Mouse (Mus musculus): ENCODE results near the gene Abca13. TPM values are rescaled to one million over a fixed set of nuclear protein-coding genes. Genes with fewer than 3 reads are reported as not detected.
"Not testable (repeated sequence)": the region's sequence is repeated elsewhere in the genome, so short reads cannot be mapped to it uniquely, and the experiment has no call there.

Gene Abca13
- polyA plus RNA-seq, 1 experiment from 2014 or later: 0.02 TPM

DNA sequence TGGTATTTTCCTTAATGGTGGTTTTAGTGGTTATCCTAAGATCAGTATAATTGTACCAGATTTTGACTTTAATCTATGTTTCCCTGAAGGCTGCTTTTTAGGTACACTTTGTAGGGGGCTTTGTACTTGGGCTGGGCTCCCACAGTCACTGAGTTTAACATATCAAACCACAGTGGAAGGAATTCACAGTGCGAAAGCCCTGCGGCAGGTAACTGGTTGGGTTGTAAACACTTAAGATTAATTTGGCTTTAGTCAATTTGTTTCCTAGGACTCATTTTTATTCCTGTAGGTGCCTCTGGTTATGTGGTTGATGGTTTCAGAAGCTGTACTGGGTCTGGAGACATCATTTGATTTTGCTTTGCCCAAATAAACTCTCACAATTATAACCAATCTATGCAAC is 24.4 kb upstream of the Abca13 start:
- no peak for ATAC-seq
- Histone ChIP-seq H3K36me3 (ENCODE audit: insufficient read depth, low read length) (no peaks in the 10 kb centered on the region), H3K27me3 (replicated peaks; ENCODE audit: insufficient read depth, low read length) (no peaks in the 10 kb centered on the region), H3K4me1 (ENCODE audit: insufficient read depth, low read depth, low read length) (no peaks in the 10 kb centered on the region), H3K9ac (replicated peaks; ENCODE audit: low read depth) (no peak overlapping the region), H3K4me2 (replicated peaks; ENCODE audit: low read depth, low read length) (no peak overlapping the region), H3K4me3 (ENCODE audit: low read depth, low read length) (no peak overlapping the region), H3K9me3 (ENCODE audit: low read length) (no peaks in the 10 kb centered on the region), H3K27ac (ENCODE audit: low read length) (no peak overlapping the region)
- DNase-seq (ENCODE audit: low spot score): no peak
- WGBS: 83% methylated on average over 2 of the region's 2 CpGs
- TF ChIP-seq EP300 (IDR thresholded peaks at IDR 0.05) (no peak), CTCF (IDR thresholded peaks at IDR 0.05) (no peak)

DNA sequence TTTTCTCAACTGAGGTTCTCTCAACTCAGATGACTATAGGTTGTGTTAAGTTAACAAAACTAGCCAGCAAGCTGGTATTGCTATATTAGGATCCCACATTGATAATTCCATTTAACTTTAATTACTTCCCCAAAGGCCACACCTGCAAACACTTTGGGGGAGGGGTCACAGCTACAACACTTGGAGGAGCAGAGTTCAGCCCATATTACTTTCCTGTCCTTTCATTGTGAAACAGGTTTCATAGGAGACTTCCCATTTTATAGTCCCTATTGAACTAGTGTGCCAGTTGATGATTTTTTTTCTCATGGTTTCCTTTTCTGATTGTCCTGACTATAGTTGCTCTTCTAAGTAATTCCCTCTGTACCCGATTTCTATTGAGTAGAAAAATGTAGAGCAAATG is 10.3 kb upstream of the Abca13 start:
- TF ChIP-seq EP300 (IDR thresholded peaks at IDR 0.05) (no peak), CTCF (IDR thresholded peaks at IDR 0.05) (no peak)
- Histone ChIP-seq H3K27me3 (replicated peaks; ENCODE audit: insufficient read depth, low read length) (no peaks in the 10 kb centered on the region), H3K9me3 (ENCODE audit: low read length) (no peaks in the 10 kb centered on the region), H3K36me3 (ENCODE audit: insufficient read depth, low read length) (no peaks in the 10 kb centered on the region), H3K27ac (ENCODE audit: low read length) (no peak overlapping the region), H3K4me1 (ENCODE audit: insufficient read depth, low read depth, low read length) (no peaks in the 10 kb centered on the region), H3K4me3 (ENCODE audit: low read depth, low read length) (no peak overlapping the region), H3K4me2 (replicated peaks; ENCODE audit: low read depth, low read length) (no peak overlapping the region), H3K9ac (replicated peaks; ENCODE audit: low read depth) (no peak overlapping the region)
- ATAC-seq: no peak
- DNase-seq (ENCODE audit: low spot score): no peak
- WGBS: 79% methylated on average over 1 of the region's 1 CpGs

DNA sequence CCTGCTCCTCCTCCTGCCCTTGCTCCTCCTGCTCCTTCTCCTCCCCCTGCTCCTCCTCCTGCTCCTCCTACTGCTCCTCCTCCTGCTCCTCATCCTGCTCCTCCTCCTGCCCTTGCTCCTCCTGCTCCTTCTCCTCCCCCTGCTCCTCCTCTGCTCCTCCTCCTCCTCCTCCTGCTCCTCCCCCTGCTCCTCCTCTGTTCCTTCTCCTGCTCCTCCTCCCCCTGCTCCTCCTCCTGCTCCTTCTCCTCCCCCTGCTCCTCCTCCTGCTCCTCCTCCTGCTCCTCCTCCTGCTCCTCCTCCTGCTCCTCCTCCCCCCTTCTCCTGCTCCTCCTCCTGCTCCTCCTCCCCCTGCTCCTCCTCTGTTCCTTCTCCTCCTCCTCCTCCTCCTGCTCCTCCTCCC is 2.3 kb upstream of the Abca13 start:
- not testable (repeated sequence) for H3K4me2 ChIP-seq (replicated peaks; ENCODE audit: low read depth, low read length); H3K27me3 ChIP-seq (replicated peaks; ENCODE audit: insufficient read depth, low read length); H3K9ac ChIP-seq (replicated peaks; ENCODE audit: low read depth); H3K4me1 ChIP-seq (ENCODE audit: insufficient read depth, low read depth, low read length); DNase-seq (ENCODE audit: low spot score); H3K4me3 ChIP-seq (ENCODE audit: low read depth, low read length); H3K36me3 ChIP-seq (ENCODE audit: insufficient read depth, low read length); ATAC-seq; H3K9me3 ChIP-seq (ENCODE audit: low read length); H3K27ac ChIP-seq (ENCODE audit: low read length)

DNA sequence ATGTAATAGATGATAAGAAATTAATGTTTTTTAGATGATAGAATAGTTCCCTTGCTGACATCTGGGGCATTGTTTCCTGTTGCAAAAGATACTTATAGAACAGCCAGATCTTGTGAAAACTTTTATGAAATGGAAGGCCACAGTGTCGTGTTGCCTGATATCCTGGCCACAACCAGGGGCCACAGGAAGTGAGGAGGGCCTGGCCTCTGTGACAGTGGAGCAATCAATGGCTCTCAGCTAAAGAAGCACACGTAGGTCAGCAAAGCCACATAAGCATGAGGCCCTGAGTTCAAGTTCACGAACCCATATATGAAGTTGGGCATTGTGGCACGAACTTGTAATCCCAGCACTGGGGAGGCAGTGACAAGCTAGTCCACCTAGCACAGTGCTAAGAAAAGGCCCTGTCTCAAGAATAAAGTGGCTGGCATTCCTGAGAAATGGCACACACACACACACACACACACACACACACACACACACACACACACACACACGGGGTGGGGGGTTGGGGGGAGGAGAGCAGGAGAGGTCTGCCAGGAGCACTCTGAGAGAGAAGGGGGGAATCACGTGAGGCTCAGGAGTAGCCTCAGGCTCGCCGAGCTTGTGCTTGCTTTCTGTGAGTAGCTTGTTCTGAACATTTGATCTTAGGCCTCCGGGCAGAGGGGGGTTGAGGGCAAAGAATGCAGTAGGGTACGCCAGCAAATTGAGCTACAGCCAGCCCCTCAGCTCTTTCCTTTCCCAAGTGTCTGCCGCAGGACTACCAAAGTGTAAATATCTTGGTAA is 779 bp upstream of the Abca13 start:
- 36% methylated on average over 10 of the region's 11 CpGs for WGBS
- H3K4me2 ChIP-seq (replicated peaks; ENCODE audit: low read depth, low read length): 0 out of 2 replicates have a peak overlapping the region, but pooled peaks have one; percentile 19
- peak; percentile 46 for DNase-seq (ENCODE audit: low spot score)
- H3K9me3 ChIP-seq (ENCODE audit: low read length): no peaks in the 10 kb centered on the region
- no peaks in the 10 kb centered on the region for H3K4me1 ChIP-seq (ENCODE audit: insufficient read depth, low read depth, low read length)
- peak; percentile 88 for ATAC-seq
- no peak overlapping the region for H3K9ac ChIP-seq (replicated peaks; ENCODE audit: low read depth)
- H3K4me3 ChIP-seq (ENCODE audit: low read depth, low read length): no peak overlapping the region
- no peak overlapping the region for H3K27ac ChIP-seq (ENCODE audit: low read length)
- TF ChIP-seq CTCF (IDR thresholded peaks at IDR 0.05): no peak
- no peak for TF ChIP-seq EP300 (IDR thresholded peaks at IDR 0.05)
- H3K36me3 ChIP-seq (ENCODE audit: insufficient read depth, low read length): no peaks in the 10 kb centered on the region
- no peaks in the 10 kb centered on the region for H3K27me3 ChIP-seq (replicated peaks; ENCODE audit: insufficient read depth, low read length)

DNA sequence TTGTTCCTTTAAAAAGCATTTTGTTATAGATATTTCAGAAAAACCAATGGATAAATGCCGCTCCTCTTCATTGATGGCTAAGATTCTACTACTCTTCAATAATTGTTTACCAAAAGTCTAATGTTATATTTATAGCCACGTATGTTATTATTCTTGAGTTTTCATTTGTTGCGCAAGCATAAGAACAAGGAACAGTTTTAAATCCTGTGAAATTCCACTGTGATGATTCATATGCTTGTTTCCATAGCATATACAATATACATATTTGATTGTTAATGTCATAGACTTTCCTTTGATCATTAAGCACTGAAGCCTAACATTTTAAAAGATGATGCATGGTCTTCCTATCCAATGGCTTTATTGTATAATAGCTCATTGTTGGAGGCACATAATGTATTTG is 3.1 kb downstream of the Abca13 start:
- Histone ChIP-seq H3K4me2 (replicated peaks; ENCODE audit: low read depth, low read length) (no peak overlapping the region), H3K27me3 (replicated peaks; ENCODE audit: insufficient read depth, low read length) (no peaks in the 10 kb centered on the region), H3K9me3 (ENCODE audit: low read length) (no peaks in the 10 kb centered on the region), H3K9ac (replicated peaks; ENCODE audit: low read depth) (no peak overlapping the region), H3K4me1 (ENCODE audit: insufficient read depth, low read depth, low read length) (no peaks in the 10 kb centered on the region), H3K4me3 (ENCODE audit: low read depth, low read length) (no peak overlapping the region), H3K36me3 (ENCODE audit: insufficient read depth, low read length) (no peaks in the 10 kb centered on the region), H3K27ac (ENCODE audit: low read length) (no peak overlapping the region)
- DNase-seq (ENCODE audit: low spot score): no peak
- TF ChIP-seq CTCF (IDR thresholded peaks at IDR 0.05): no peak
- TF ChIP-seq EP300 (IDR thresholded peaks at IDR 0.05): no peak
- WGBS: 79% methylated on average over 3 of the region's 3 CpGs
- no peak for ATAC-seq

DNA sequence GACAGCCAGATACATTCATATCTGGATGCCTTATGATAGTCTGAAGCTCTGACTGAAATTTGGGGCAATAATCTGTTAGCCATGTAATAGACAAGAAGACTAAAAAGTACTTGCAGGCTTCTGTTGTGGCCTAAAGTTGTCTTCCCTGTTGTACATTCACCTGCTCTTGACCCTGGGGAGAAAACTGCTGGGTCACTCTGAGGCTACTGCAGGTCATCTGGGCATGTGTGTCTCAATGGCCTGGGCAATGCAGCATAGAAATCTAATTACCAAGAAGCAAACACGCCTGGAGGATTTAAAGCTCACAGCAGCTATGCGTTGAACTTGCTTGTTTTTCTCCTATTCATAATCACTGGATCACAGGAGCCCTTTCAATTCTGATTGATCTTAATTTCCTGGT is 8.1 kb downstream of the Abca13 start:
- H3K4me3 ChIP-seq (ENCODE audit: low read depth, low read length): no peak overlapping the region
- H3K9me3 ChIP-seq (ENCODE audit: low read length): no peaks in the 10 kb centered on the region
- no peaks in the 10 kb centered on the region for H3K4me1 ChIP-seq (ENCODE audit: insufficient read depth, low read depth, low read length)
- no peak overlapping the region for H3K4me2 ChIP-seq (replicated peaks; ENCODE audit: low read depth, low read length)
- WGBS: 57% methylated on average over 2 of the region's 2 CpGs
- no peaks in the 10 kb centered on the region for H3K27me3 ChIP-seq (replicated peaks; ENCODE audit: insufficient read depth, low read length)
- H3K9ac ChIP-seq (replicated peaks; ENCODE audit: low read depth): no peak overlapping the region
- DNase-seq (ENCODE audit: low spot score): no peak
- H3K27ac ChIP-seq (ENCODE audit: low read length): no peak overlapping the region
- H3K36me3 ChIP-seq (ENCODE audit: insufficient read depth, low read length): no peaks in the 10 kb centered on the region
- ATAC-seq: no peak
- no peak for TF ChIP-seq EP300 (IDR thresholded peaks at IDR 0.05)
- no peak for TF ChIP-seq CTCF (IDR thresholded peaks at IDR 0.05)

DNA sequence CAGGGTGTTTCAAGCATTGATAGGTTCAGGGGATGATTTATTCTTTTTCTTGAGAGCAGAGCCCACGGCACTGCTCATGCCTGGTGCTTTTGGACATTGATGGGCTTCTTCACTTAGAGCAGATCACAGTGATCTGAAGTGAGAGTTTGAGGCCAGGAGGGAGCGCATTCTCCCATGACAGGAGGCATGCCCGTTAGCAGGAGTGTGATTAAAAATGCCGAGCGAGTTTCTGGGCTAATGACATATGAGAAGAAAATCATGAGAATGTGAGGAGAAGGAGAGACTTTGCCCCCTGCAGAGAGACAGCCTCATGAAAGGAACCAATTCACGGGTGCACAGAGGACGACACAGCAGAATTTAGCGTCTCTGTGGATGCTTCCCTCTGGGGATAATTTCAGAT is 19.0 kb downstream of the Abca13 start:
- H3K4me3 ChIP-seq (ENCODE audit: low read depth, low read length): no peak overlapping the region
- 60% methylated on average over 8 of the region's 8 CpGs for WGBS
- no peak overlapping the region for H3K4me2 ChIP-seq (replicated peaks; ENCODE audit: low read depth, low read length)
- H3K27ac ChIP-seq (ENCODE audit: low read length): no peak overlapping the region
- ATAC-seq (no peak), DNase-seq (ENCODE audit: low spot score) (no peak)
- no peaks in the 10 kb centered on the region for H3K36me3 ChIP-seq (ENCODE audit: insufficient read depth, low read length)
- no peaks in the 10 kb centered on the region for H3K27me3 ChIP-seq (replicated peaks; ENCODE audit: insufficient read depth, low read length)
- no peak overlapping the region for H3K9ac ChIP-seq (replicated peaks; ENCODE audit: low read depth)
- H3K9me3 ChIP-seq (ENCODE audit: low read length): no peaks in the 10 kb centered on the region
- no peaks in the 10 kb centered on the region for H3K4me1 ChIP-seq (ENCODE audit: insufficient read depth, low read depth, low read length)
- TF ChIP-seq CTCF (IDR thresholded peaks at IDR 0.05) (no peak), EP300 (IDR thresholded peaks at IDR 0.05) (no peak)

Data from lung, postnatal 0 days (tissue).